Mouse (Mus musculus) urinary bladder, adult 2 months (tissue): ENCODE results near the gene Sh3bp2. TPM values are rescaled to one million over a fixed set of nuclear protein-coding genes. Genes with fewer than 3 reads are reported as not detected.

Experiments
- DNase-seq: peaks from one replicate; pipeline ENCODE4 v3.0.0; 2022; ENCODE audit warnings: low spot score
- polyA plus RNA-seq: library from polyadenylated mRNA; depleted of rRNA; stranded (reverse); fragments of >200 nt; gene quantifications from 2 replicates; pipeline ENCODE4 v1.2.3, GENCODE M21; 2012

Sh3bp2 gene
- polyA plus RNA-seq, 1 experiment, result 7.5 TPM

DNA sequence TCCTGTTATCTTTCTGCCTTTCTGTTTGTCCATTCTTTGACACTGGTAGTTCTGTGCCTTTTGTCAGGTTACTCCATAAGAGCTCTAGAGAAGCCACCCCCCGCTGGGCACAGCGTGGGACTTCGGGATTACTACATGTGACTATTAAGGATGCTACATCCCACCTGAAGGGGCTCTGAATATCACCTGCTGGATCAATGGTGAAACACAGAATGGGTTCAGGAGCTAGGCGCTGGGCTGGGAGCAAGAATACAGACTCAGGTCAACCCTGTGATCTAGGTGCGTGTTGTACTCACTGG, 788 bp downstream of the Sh3bp2 start:
- DNase-seq, result no peak

DNA sequence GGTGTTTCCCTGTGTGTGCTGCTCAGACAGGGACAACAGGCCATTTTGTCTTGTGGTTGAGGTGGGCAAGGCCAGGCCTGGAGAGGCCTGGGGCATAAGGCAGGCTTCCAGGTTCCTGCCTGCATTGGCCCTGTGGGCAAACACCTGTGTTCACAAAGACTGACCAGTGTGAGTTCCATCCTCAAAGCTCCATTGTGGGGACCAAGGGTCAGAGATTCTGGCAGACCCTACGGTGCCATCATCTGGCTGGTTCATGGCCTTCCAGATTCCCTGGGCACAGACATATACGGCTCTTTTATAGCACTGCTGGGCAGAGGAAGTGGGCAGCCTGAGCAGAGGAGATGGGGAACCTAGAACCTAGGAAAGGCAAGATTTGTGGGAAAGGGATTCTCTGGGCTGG, 1.7 kb downstream of the Sh3bp2 start:
- DNase-seq, result no peak

DNA sequence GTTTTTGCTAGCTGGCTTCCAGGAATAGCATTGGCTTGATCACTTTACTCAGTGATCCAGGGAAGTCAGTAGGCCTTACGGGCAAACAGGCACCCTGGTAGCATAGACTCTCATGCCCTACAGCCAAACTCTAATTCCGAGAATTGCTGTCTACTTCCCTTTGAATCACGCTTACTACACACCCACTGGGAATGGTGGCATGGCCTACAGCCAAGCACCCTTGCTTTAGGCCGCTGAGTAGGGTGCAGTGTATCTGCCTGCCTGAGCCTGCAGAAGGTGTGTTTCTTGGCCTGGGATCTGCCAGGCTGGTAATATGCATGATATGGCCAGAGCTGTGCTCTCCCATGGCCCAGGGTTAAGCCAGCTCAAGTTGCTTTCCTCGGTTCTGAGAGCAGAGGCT, 3.1 kb downstream of the Sh3bp2 start:
- DNase-seq, result no peak

DNA sequence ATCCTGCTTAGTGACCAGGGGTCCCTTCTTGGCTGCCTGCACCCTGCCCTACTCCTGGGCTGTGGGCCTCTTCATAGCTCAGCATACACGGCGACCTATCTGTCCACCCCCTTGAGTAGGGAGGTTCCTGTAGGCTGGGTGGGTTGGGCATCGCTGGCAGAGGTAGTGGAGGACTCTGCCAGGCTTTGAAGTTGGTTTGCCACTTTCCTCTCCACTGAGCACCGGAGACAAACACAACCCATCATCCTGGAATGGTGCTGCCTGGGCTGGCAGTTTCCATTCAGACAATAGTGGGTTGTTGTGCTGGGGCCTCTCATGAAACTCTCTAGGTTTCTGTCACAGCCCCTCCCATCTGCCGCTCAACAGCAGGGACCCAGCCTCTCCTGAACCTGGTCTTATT, 4.5 kb downstream of the Sh3bp2 start:
- no peak for DNase-seq

DNA sequence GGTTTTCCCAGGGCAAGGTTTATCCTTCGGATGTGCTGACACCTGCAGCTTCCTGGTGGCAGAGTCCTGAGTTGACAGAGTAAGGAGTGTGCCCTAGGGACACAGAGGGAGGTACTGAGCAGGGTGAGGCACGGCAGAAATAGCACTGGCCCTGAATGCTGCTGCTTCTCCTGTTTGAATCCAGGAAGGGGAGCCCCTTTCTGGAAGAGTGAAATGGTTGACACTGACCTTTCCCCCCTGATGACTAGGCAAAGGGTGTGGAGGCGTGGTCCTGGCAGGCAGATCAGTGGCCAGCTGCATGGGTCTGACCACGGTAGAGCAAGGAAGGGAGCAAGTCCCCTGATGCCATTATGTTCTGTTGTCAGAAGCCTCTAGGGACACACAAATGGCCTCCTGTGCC, 5.0 kb downstream of the Sh3bp2 start:
- peak; percentile 22 for DNase-seq

DNA sequence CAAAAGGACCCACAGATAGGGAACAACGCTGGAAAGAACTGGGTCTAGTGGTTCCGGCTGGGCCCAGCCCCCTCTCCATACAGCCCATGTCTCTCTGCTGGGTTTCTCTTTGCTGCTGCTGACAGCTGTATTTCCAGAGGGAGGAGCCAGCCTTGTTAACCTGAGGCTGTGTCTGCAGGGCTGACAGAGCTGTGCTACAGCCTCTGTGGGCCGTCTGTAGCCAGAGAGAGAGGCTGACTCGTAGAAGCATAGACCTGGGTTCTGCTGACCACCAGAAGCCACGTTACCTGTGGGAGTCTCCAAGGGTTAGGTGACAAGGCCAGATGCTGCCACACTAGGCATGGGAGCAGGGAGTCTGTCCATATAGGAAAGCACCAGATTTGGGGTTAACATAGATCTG, 7.4 kb downstream of the Sh3bp2 start:
- DNase-seq, result peak; percentile 17

DNA sequence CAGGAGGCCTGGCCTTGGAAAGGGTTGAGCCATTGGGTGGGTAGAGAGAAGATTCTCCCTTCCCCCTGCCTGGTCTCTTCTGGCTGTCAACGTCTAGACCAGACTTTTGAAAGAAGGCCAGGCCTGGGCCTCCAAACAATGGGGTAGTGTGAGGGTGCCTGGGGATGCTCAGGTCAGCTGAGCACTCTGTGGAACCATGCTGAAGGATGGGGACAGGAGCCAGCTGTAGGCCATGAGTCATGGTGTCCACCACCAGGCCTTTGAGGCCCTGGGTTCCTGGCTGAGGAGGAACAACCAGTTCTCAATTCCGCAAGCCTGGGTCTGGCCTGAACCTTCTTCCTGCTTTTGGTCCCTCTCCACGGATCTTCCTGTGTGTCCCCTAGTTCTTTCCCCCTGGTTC, 8.2 kb downstream of the Sh3bp2 start:
- peak; percentile 15 for DNase-seq

DNA sequence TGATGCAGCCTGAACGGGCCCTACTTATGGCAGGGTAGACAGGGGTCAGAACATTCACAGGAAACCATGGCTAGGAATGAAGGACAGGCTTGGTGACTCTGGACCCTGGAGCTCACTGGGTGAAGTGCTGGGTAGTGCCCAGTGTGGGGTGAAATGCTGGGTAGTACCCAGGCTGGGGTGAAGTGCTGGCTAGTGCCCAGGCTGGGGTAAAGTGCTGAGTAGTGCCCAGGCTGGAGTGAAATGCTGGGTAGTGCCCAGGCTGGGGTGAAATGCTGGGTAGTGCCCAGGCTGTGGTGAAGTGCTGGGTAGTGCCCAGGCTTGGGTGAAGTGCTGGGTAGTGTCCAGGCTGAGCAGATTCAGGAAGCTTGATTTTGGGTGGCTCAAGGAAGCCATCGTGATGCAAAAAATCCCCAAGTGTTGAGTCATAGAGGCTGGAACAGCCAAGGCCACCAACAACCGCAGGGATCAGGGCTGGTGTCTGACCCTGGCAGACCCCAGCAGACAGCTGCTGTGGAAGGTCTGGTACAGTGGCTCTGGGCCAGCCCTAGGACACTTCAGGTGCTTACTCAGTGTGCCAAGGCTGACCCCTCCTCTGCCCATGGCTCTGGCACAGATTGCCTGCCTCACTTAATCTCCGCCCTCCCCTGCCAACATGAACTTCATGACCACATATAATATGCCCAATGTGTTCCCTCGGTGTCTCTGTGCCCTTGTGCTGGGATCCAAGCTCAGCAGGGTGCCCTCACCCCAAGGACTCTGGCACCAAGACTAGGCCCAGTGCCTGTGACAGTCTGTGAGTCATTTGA, 9.3 kb downstream of the Sh3bp2 start:
- DNase-seq, result no peak

DNA sequence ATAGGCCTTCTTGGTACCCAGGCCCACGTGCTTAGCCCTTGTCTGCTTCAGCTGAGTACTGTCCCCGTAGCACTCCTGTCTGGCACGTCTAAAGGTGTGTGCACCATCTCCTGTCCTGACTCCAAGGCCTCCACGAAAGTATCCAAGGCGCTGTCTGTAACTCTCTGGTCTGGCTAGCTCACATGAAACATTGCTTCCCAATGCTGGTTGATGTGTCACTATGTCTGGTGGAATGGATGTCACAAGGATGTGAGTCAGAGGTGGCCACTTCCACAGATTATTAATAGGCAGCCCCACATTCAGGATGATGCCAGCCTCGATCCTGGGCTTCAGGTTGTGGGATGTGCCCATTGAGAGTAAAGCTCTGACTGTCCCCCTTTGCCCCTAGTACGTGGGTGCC, 10.2 kb downstream of the Sh3bp2 start:
- DNase-seq, result no peak

DNA sequence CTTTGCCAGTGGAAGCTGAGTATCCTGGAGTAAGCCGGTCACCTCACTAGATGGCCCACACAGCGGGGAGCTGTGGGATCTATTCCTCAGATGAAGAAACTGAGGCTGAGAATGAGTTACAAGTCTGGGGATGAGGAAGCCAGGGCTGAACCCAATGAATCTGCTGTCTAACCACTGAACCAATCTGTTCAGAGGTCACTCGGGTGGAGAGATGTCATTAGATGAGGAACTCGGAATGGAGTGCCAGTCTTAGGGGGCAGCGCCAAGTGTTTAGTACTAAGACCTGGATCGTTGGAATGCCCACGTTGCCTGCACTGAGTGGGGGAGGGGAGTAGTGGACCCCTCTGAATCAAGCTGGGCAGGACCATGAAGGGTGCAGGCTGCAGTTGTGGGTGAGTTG, 12.4 kb downstream of the Sh3bp2 start:
- no peak for DNase-seq

DNA sequence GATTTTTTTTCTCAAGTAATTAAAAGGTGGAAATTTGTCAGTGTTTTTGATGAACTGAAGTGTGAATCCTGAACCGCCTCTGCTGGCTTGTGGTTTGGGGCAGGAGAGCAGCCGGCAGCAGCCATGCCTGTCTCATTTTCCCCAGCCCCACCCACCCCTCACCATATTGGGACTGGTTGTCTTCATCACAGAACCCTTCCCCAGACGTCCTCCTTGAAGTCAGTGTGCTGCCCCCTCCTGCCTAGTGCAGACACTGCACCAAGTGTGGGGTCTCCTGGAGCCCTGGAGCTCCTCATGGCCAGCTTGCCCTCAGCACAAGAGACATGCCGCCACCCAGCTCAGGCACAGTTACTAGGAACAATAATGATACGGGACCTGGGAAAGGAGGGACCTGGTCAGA, 12.9 kb downstream of the Sh3bp2 start:
- DNase-seq, result no peak

DNA sequence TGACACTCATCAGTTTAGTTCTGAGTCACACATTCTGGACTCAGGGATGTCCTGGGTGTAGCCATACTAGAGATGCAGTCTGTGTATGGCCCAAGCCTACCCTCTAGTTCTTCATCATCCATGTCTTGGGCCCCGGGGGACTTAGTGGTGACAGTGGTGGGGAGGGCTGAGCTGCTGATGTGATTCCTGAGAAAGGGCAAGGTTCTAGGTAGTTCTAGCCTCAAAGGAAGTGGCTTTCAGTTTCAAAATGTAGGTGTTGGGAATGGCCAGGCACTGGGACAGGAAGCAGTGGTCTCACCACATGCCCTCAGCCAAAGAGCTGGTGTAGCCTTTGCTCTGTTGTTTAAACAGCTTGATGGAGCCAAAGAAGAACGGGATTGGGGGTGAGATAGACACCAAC, 13.5 kb downstream of the Sh3bp2 start:
- no peak for DNase-seq

DNA sequence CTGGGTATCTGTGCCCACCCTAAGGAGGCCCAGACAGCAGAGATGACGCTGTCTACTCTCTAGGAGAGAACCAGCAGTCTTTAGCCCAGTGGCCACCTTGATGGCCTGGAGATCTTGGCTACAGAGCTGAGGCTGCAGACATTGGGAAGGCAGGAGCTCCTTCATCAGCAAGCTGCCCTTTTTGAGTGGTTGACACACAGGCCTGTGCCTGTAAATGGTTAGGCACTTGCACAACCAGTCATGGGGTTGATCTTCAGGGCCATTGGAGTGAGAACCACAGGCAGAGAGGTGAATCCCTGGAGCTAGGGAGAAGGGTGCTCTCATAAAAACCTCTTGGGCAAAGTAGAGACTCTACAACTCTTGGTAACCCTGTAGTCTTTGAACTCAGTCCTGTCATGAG, 16.5 kb downstream of the Sh3bp2 start:
- no peak for DNase-seq

DNA sequence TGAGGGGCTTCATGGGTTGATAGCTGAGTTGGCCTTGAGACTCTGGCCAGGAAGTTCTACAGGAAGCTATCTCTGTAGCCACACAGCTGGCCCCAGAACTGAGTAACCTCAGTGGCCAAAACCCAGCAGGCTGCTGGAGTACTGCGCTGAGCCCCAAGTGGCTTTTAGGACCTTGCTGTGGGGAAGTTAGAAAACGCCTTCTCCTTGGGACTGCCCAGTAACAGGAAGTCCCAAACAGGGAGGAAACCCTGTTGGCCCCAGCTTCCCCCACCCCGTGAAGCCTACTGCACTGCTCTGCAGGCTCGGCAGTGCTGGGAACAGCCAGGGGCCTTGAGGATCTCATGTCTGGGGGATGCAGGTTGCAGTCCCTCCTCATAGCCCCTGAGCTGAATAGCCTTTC, 17.5 kb downstream of the Sh3bp2 start:
- DNase-seq, result no peak

DNA sequence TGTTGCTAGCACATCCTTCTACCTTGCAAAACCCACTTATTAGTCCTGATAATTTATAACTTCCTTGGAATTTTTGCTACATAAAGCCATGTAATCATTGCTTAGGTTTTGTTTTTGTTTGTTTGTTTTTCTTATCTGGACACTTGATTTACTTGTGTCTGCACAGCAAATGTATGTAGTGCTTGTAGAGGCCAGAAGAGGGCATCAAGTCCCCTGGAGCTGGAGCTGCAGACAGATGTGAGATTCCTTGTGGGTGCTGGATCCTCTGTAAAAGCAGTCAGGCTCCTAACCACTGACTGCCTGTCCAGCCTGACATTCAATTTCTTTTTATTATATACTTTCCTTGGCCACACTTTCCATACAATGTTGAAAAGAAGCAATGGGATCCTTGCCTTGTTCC, 21.8 kb downstream of the Sh3bp2 start:
- DNase-seq, result no peak

DNA sequence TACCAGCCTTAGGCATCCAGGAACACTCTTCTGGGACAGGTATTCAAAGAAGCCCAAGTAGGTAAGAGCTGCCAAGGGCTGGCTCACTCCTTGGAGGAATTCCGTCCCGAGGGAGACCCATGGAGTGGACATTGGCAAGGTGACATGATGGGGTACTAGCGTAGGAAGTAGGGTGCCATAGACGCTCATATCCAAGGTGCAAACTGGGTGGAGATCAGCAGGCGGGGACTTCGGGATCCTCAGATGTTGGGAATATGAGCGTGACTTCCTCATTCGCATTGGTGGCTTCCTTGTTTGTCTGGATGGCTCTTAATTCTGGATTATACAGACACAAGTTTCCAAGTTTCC, 23.5 kb downstream of the Sh3bp2 start:
- no peak for DNase-seq

DNA sequence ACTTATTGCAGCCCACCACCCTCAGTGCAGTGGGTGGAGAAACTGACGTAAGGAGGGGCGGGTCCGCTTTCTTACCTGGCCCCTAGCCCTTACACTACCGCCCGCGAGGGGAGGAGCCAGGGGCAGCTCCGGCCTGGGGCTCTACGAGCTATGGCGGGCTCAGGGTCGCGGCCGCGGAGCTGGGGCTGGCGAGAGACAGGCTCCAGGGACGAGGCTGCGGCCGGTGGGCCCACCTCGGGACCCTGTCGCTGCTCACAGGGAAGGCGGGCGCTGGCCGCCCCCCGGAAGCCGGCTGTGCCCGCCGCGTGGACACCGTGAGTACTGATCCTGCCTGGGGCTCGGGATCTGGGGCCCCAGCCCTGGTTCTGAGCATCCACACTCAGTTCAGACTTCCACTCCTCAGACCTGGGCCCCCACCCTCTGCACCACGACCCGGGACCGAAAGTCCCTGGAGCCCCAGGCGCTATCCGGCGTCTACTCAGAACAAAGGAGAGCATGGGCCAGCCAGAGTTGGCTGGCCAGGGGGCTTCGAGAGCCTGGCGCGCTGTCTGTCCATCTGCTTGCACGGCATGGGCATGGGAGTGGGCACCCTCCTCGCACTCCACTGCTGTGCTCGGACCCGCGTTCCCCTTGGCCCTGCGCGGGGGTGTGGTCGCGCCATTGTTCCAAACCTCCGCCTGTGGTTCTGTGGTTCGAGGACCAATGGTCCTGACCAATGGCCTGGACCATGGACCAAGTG, 24.0 kb downstream of the Sh3bp2 start:
- DNase-seq, result no peak

DNA sequence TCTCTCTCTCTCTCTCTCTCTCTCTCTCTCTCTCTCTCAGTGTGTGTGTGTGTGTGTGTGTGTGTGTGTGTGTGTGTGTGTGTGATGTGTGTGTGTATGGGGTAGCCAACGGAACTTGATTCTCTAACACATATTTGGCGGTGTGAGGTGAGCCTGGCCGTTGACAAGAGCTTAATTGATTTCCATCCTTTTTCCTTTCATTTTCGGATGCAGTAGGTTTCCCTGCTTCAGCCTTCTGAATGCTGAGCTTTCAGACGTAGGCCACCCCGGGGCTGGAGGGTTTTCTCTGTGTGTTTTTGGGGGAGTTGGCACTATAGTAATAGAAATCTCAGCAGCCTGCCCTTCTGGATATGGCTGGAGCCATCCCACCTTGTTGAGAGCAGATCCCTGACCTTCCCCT, 24.6 kb downstream of the Sh3bp2 start:
- DNase-seq, result no peak

DNA sequence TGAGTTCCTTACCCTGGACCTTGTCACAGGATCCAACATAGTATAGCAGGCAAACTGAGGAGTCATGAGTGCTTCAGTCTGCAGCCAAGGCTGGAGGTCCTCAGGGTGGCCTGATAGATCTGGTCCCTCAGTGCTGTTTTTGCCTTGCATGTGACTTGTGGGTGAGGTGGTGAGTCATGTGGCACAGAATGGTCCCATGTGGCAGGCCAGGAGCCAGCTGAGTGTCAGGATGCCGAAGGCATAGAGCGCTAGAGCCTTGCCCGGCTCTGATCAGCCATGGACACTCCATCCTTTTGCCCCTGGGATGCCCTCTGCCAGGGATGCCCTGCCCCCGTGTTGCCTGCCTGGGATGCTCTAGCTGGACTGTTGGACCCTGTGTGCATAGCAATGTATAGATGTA, 26.2 kb downstream of the Sh3bp2 start:
- DNase-seq, result no peak

DNA sequence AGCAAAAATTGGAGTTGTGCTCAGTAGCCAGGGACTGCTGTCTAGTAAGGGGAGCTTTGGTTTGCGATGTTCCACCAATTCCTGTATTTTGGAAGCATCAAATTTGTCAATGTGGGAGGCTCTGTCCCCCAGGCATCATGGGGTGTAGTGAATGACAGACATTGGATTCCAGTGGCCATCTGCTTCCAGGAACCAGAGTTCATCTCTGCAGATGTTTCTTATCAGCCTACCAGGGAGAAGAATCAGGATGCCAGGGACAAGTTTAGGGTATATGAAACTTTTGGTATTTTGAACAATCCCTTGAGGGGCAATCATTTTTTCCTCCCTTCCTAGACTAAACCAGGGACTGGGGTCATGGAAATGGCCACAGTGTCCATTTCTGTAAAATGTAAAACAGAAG, 38.2 kb downstream of the Sh3bp2 start:
- no peak for DNase-seq

DNA sequence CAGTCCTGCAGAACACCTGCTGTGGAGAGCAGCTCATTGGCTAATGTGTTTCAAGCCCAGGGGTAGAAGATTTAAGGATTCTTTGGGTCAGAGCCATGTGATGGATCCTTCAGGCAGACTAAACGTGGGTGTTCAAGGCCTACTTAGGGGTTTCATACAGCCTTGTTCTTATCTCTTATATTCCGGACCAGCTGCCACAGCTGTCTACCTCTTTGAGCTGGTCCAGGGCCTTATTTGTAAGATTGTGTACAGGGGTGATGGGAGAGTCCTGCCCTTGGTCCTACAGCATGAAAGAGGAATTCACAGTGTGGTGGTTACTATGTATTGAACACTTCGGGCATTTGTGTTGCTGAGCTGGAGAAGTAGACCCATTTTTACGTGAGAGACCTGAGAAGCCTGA, 38.7 kb downstream of the Sh3bp2 start:
- no peak for DNase-seq

DNA sequence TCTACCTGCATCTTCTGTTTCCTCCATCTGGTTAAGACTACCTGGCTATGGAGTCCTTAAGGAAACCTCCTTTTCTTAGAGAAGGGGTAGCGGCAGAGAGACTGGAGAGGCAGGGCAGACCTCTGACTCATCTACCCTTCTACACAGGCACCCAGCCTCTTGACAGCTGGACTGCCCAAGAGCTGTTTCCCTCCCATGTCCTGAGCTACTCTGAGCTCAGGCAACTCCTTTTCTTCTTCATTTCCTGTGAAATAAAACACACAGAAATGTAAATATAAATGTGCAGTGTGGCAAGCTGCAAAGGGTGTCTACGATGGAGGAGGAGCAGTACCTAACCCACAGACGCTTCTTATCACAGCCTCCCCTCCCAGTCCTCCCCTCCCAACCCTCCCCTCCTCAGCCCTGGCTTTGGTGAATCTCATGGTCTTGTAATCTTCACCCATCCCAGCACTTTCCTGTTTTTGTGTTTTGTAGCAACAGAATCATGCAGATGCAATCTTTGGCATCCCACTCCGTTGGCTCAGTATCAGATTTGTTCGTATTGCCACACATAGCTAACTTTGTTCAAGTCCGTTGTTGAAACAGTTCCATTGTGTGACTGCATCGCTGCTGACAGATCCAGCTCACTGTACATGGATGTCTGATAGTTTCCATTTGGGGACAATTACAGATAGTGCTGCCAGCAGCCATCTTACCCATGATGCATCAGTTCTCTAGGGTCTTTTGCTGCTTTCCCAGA, 40.1 kb downstream of the Sh3bp2 start:
- DNase-seq, result no peak

DNA sequence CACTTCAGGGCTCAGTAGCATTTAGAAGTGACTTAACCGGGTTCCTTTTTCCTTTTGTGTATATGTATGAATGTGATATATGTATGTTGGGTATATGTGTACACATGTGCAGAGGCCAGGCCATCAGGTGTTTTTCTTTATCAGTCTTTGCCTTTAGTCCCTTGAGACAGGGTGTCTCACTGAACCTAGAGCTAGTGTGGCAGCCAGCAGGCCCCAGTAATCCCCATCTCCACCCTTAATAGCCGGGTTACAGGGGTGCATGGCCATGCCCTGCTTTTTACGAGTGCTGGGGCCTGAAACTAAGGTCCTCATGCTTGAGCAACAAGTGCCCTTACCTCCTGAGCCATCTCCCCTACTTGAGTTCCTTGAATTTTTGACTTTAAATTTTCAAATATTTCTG, 45.9 kb downstream of the Sh3bp2 start:
- no peak for DNase-seq
